Mouse (Mus musculus): ENCODE results near the gene Fbxl8.

GRCm38 (mm10) chr8:105317941-105318340 is 53.5 kb downstream of the Fbxl8 start:
- no peak for TF ChIP-seq GATA1 (IDR thresholded peaks at IDR 0.05; ENCODE audit: borderline replicate concordance, low read length)
- no peak for TF ChIP-seq FLI1 (IDR thresholded peaks at IDR 0.05; ENCODE audit: low read length)

Measured in megakaryocyte, embryonic 14.5 days (primary cell).